Mouse (Mus musculus) forebrain, embryonic 13.5 days (tissue): ENCODE measurements around the gene Antxrl. TPM values are rescaled to one million over a fixed set of nuclear protein-coding genes. Genes with fewer than 3 reads are reported as not detected.

Experiments used
- ATAC-seq: fragments of 200-750 bp; cut with Nextera tagmentation; 2 replicates; pipeline ENCODE4 v1.8.0; 2017
- H3K27ac ChIP-seq: fragments of 300-500 bp; sonication (generic); 2 replicates; pipeline ENCODE4 v1.5.1; 2015; ENCODE audit warnings: inconsistent platforms, mild to moderate bottlenecking, moderate library complexity
- H3K27me3 ChIP-seq: fragments of 300-500 bp; sonication (generic); 2 replicates; pipeline ENCODE4 v1.6.1; 2015; ENCODE audit warnings: mild to moderate bottlenecking, inconsistent platforms
- H3K36me3 ChIP-seq: fragments of 300-500 bp; sonication (generic); 2 replicates; pipeline ENCODE4 v1.6.1; 2015; ENCODE audit warnings: mild to moderate bottlenecking, inconsistent platforms; ENCODE audit not compliant: poor library complexity, severe bottlenecking
- H3K4me1 ChIP-seq: fragments of 300-500 bp; sonication (generic); 2 replicates; pipeline ENCODE4 v1.6.1; 2015; ENCODE audit warnings: inconsistent platforms
- H3K4me2 ChIP-seq: fragments of 300-500 bp; sonication (generic); 2 replicates; pipeline ENCODE4 v1.6.1; 2015; ENCODE audit warnings: inconsistent platforms, mild to moderate bottlenecking, moderate library complexity
- H3K4me3 ChIP-seq: fragments of 300-500 bp; sonication (generic); 2 replicates; pipeline ENCODE4 v1.5.1; 2015; ENCODE audit warnings: mild to moderate bottlenecking, inconsistent platforms
- H3K9ac ChIP-seq: fragments of 300-500 bp; sonication (generic); 2 replicates; pipeline ENCODE4 v1.6.1; 2015; ENCODE audit warnings: mild to moderate bottlenecking, inconsistent platforms
- H3K9me3 ChIP-seq: fragments of 300-500 bp; sonication (generic); replicated peaks from 2 replicates; pipeline ENCODE4 v1.6.1; 2016; ENCODE audit warnings: inconsistent platforms
- WGBS: fragments of 180-500 bp; shearing (Covaris S2); methylation state at CpG from one replicate; pipeline ENCODE4 v1.1.7; 2015; 5-methylcytosine and 5-hydroxymethylcytosine counted together
- polyA plus RNA-seq: library from polyadenylated mRNA; unstranded; fragments of >200 nt; fragmentation: Nextera tagmentation; extraction: Ambion mirVana; gene quantifications from 2 replicates; pipeline ENCODE4 v1.2.1, GENCODE M21; 2015

The Antxrl gene
- polyA plus RNA-seq, 1 experiment from 2014 or later = not detected

- 60% methylated on average over 11 of the region's 12 CpGs for WGBS
- no peaks in the 10 kb centered on the region for H3K27me3 ChIP-seq
- no peak overlapping the region for H3K9ac ChIP-seq
- no peaks in the 10 kb centered on the region for H3K4me1 ChIP-seq
- no peaks in the 10 kb centered on the region for H3K36me3 ChIP-seq
- no peak overlapping the region for H3K4me2 ChIP-seq
- no peaks in the 10 kb centered on the region for H3K9me3 ChIP-seq
- H3K27ac ChIP-seq = no peak overlapping the region
- ATAC-seq = no peak
- H3K4me3 ChIP-seq = no peak overlapping the region
Measured at GRCm38 (mm10) chr14:34106389-34107062, 54.0 kb downstream of the Antxrl start.

DNA sequence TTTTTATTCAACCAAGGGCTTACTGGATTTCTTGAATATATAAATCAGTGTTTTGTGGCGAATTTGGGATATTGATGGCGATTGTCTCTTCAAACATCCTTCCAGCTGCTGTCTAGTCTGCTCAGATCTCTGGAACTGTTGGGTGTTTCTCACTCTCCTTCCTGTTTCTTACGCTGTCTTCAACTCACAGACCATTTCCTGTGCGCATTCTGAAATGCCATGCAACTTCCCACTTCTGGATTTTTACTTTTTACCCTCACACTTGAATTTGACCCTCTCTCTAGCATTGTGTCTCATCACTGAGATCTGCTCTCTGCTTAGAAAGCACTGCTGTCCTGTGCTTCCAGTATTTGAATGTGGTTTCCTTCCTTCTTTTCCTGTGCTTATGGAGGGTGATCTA lies 55.1 kb downstream of the Antxrl start:
- no peaks in the 10 kb centered on the region for H3K4me1 ChIP-seq

GRCm38 (mm10) chr14:34114311-34114710 lies 61.8 kb downstream of the Antxrl start:
- Histone ChIP-seq H3K4me3 (no peak overlapping the region), H3K9me3 (no peaks in the 10 kb centered on the region), H3K27me3 (no peaks in the 10 kb centered on the region), H3K27ac (no peak overlapping the region), H3K9ac (no peak overlapping the region), H3K4me2 (no peak overlapping the region), H3K36me3 (no peaks in the 10 kb centered on the region), H3K4me1 (no peaks in the 10 kb centered on the region)
- WGBS = 94% methylated on average over 4 of the region's 4 CpGs
- no peak for ATAC-seq

More for the DNA sequence above, 55.1 kb downstream of the Antxrl start:
- H3K4me2 ChIP-seq = no peak overlapping the region
- ATAC-seq = no peak
- no peaks in the 10 kb centered on the region for H3K9me3 ChIP-seq
- H3K9ac ChIP-seq = no peak overlapping the region
- 84% methylated on average over 4 of the region's 4 CpGs for WGBS
- H3K27me3 ChIP-seq = no peaks in the 10 kb centered on the region
- H3K36me3 ChIP-seq = no peaks in the 10 kb centered on the region
- H3K27ac ChIP-seq = no peak overlapping the region
- no peak overlapping the region for H3K4me3 ChIP-seq

DNA sequence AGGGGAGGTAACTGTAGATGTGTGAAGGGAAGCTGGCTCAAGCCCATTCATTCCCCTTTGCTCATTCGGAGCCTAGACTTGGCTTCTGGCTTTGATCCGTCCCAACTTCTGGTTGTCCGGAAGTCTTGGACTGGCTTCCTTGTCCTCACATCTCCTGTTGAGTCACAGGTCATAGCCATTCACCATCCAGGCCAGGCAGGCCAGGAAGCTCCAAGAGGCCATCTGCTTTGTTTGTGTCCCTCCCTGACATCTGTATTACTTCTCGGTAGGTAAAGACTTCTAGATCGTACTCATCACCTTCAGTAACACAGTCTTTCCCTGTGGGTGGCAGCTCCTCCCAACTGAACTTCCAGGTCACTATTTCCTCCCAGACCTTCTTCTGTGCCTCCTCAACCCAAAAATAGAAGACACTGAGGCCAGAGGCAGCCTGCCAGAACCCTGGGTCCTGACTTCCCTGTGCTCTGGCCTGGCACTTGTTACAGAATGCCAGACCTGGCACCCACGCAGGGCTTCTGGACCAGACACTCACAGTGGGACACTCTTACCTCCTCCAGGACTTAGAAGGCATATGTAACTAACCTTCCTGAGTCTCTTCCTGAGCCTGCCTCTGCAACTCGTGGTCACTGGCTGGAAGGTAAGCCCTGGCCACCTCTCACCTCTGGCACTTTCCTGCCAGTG lies 66.7 kb downstream of the Antxrl start:
- no peaks in the 10 kb centered on the region for H3K36me3 ChIP-seq
- H3K27ac ChIP-seq = no peak overlapping the region
- H3K4me3 ChIP-seq = no peak overlapping the region
- H3K9me3 ChIP-seq = no peaks in the 10 kb centered on the region
- no peaks in the 10 kb centered on the region for H3K4me1 ChIP-seq
- ATAC-seq = no peak
- H3K9ac ChIP-seq = no peak overlapping the region
- no peaks in the 10 kb centered on the region for H3K27me3 ChIP-seq
- no peak overlapping the region for H3K4me2 ChIP-seq
- WGBS = 79% methylated on average over 7 of the region's 7 CpGs

DNA sequence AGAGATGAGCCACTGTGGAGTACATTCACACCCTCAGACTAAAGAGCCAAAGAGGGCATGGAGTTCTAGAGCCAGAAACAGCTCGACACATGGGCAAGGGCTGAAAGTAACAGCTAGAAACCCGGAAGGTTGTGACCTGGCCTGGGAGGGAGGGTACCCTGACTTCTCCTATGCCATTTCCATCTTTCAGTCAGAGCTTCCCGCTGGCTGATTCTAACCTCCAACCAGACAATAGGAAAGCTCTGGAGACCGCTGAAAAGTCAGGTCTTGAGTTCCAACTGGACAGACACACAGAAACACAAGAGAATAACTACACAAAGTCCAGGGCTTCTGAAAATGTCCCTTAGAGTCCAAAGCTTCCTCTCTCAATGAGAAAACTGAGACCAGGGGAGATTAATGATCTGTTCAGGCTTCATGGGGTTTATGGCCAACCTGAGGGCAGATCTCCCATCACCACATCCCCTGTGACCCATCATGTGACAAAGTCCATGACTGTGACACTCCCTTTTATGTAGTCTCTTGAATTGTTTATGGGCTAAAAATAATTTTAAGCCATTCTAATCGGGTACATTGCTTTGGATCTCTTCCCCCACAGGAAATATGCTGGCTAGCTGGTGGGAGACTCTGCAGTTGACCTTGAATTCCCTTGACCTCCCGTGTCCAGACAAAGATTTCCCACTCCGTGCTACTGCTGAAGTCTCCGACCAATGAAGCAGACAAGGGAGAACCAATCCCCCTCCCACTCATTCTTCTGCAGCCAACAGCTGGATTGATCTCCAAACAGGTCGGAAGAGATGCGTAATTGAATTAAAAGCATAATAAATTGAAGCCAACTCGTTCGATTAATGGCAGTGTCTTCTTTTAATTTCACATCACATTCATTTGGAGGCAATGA lies 67.8 kb downstream of the Antxrl start:
- H3K9ac ChIP-seq = no peak overlapping the region
- H3K27me3 ChIP-seq = no peaks in the 10 kb centered on the region
- no peaks in the 10 kb centered on the region for H3K4me1 ChIP-seq
- no peak overlapping the region for H3K27ac ChIP-seq
- no peak overlapping the region for H3K4me2 ChIP-seq
- H3K36me3 ChIP-seq = no peaks in the 10 kb centered on the region
- H3K9me3 ChIP-seq = no peaks in the 10 kb centered on the region
- no peak overlapping the region for H3K4me3 ChIP-seq
- 81% methylated on average over 12 of the region's 12 CpGs for WGBS
- ATAC-seq = no peak

- Histone ChIP-seq H3K27ac (no peak overlapping the region), H3K9ac (no peak overlapping the region), H3K4me1 (no peaks in the 10 kb centered on the region), H3K4me3 (no peak overlapping the region), H3K27me3 (no peaks in the 10 kb centered on the region), H3K36me3 (no peaks in the 10 kb centered on the region), H3K4me2 (no peak overlapping the region), H3K9me3 (no peaks in the 10 kb centered on the region)
- WGBS = 93% methylated on average over 3 of the region's 3 CpGs
- no peak for ATAC-seq
Measured at GRCm38 (mm10) chr14:34120923-34121351, 68.4 kb downstream of the Antxrl start.

- no peaks in the 10 kb centered on the region for H3K36me3 ChIP-seq
- ATAC-seq = no peak
- H3K27me3 ChIP-seq = no peaks in the 10 kb centered on the region
- 95% methylated on average over 4 of the region's 4 CpGs for WGBS
- no peak overlapping the region for H3K9ac ChIP-seq
- no peak overlapping the region for H3K27ac ChIP-seq
- H3K4me3 ChIP-seq = no peak overlapping the region
- H3K9me3 ChIP-seq = no peaks in the 10 kb centered on the region
- H3K4me2 ChIP-seq = no peak overlapping the region
- H3K4me1 ChIP-seq = no peaks in the 10 kb centered on the region
Measured at GRCm38 (mm10) chr14:34121691-34122090, 69.2 kb downstream of the Antxrl start.

Other genes starting within 250 kb of the Antxrl start
- 1.1 and 2.0 TPM in 2 replicates for gene Gdf10, start 129.1 kb upstream of the Antxrl start, polyA plus RNA-seq
- not detected in 2 replicates for gene Gdf2, start 111.7 kb upstream of the Antxrl start, polyA plus RNA-seq
- gene Rbp3, start 98.7 kb upstream of the Antxrl start, polyA plus RNA-seq = not detected in 2 replicates
- 0.12 TPM in 1 of 2 replicates, not detected in the other for gene Zfp488, start 73.9 kb upstream of the Antxrl start, polyA plus RNA-seq
- gene Gm30083, start 37.5 kb upstream of the Antxrl start, polyA plus RNA-seq = not detected in 2 replicates
- gene Gm5460, start 35.9 kb upstream of the Antxrl start, polyA plus RNA-seq = not detected in 2 replicates
- gene Anxa8, start 33.3 kb downstream of the Antxrl start, polyA plus RNA-seq = not detected in 2 replicates
- gene A630023A22Rik, start 50.0 kb downstream of the Antxrl start, polyA plus RNA-seq = not detected in 2 replicates
- 0.04 and 0.05 TPM in 2 replicates for gene Npy4r, start 99.8 kb downstream of the Antxrl start, polyA plus RNA-seq
- 2.0 and 2.3 TPM in 2 replicates for gene Gprin2, start 148.9 kb downstream of the Antxrl start, polyA plus RNA-seq
- 0.21 and 0.26 TPM in 2 replicates for gene Syt15, start 166.9 kb downstream of the Antxrl start, polyA plus RNA-seq